Mouse (Mus musculus) neural tube, embryonic 15.5 days (tissue): ENCODE results near the gene Tktl1. TPM values are rescaled to one million over a fixed set of nuclear protein-coding genes. Genes with fewer than 3 reads are reported as not detected.

ENCODE experiments used
- ATAC-seq: fragments of 200-750 bp; cut with Nextera tagmentation; 2 replicates; pipeline ENCODE4 v1.8.0; 2017; ENCODE audit warnings: mild to moderate bottlenecking, moderate TSS enrichment, moderate library complexity; ENCODE audit not compliant: low FRiP score
- H3K27ac ChIP-seq: fragments of 300-500 bp; sonication (generic); replicated peaks from 2 replicates; pipeline ENCODE4 v1.5.1; 2015; ENCODE audit warnings: mild to moderate bottlenecking, inconsistent platforms
- H3K27me3 ChIP-seq: fragments of 300-500 bp; sonication (generic); replicated peaks from 2 replicates; pipeline ENCODE4 v1.6.1; 2015; ENCODE audit warnings: inconsistent platforms
- H3K36me3 ChIP-seq: fragments of 300-500 bp; sonication (generic); 2 replicates; pipeline ENCODE4 v1.6.1; 2015; ENCODE audit warnings: inconsistent platforms
- H3K4me1 ChIP-seq: fragments of 300-500 bp; sonication (generic); 2 replicates; pipeline ENCODE4 v1.6.1; 2015; ENCODE audit warnings: inconsistent platforms
- H3K4me2 ChIP-seq: fragments of 300-500 bp; sonication (generic); 2 replicates; pipeline ENCODE4 v1.6.1; 2015; ENCODE audit warnings: inconsistent platforms, mild to moderate bottlenecking, moderate library complexity
- H3K4me3 ChIP-seq: fragments of 300-500 bp; sonication (generic); replicated peaks from 2 replicates; pipeline ENCODE4 v1.5.1; 2015; ENCODE audit warnings: mild to moderate bottlenecking, inconsistent platforms
- H3K9ac ChIP-seq: fragments of 300-500 bp; sonication (generic); replicated peaks from 2 replicates; pipeline ENCODE4 v1.6.1; 2015; ENCODE audit warnings: mild to moderate bottlenecking, inconsistent platforms
- H3K9me3 ChIP-seq: fragments of 300-500 bp; sonication (generic); replicated peaks from 2 replicates; pipeline ENCODE4 v1.6.1; 2016; ENCODE audit warnings: inconsistent platforms
- WGBS: fragments of 180-500 bp; shearing (Covaris S2); methylation state at CpG from one replicate; pipeline ENCODE4 v1.1.7; 2015; ENCODE audit warnings: mixed read lengths; 5-methylcytosine and 5-hydroxymethylcytosine counted together
- polyA plus RNA-seq: library from polyadenylated mRNA; unstranded; fragments of >200 nt; fragmentation: Nextera tagmentation; extraction: Ambion mirVana; gene quantifications from 2 replicates; pipeline ENCODE4 v1.2.1, GENCODE M21; 2015

Tktl1 gene
- polyA plus RNA-seq, 1 experiment from 2014 or later, result 0.08 TPM

- Histone ChIP-seq H3K4me1 (peaks cover 15% of the 10 kb centered on the region), H3K36me3 (peaks cover 30% of the 10 kb centered on the region), H3K4me2 (peak overlapping the region; percentile 60), H3K27me3 (no peaks in the 10 kb centered on the region), H3K9ac (peak overlapping the region; percentile 65), H3K27ac (peak overlapping the region; percentile 89), H3K4me3 (peak overlapping the region; percentile 54), H3K9me3 (no peaks in the 10 kb centered on the region)
- WGBS, result 36% methylated on average over 3 of the region's 3 CpGs
- peak; percentile 18 for ATAC-seq
Measured at GRCm38 (mm10) chrX:74244614-74245083, 67.6 kb downstream of the Tktl1 start.

GRCm38 (mm10) chrX:74245107-74245506 lies 68.0 kb downstream of the Tktl1 start:
- Histone ChIP-seq H3K4me2 (peak overlapping the region; percentile 60), H3K27ac (peak overlapping the region; percentile 89), H3K9ac (peak overlapping the region; percentile 65), H3K27me3 (no peaks in the 10 kb centered on the region), H3K4me1 (peaks cover 15% of the 10 kb centered on the region), H3K4me3 (peak overlapping the region; percentile 54), H3K36me3 (peaks cover 25% of the 10 kb centered on the region), H3K9me3 (no peaks in the 10 kb centered on the region)
- no peak for ATAC-seq
- WGBS, result 32% methylated on average over 1 of the region's 1 CpGs

- 23% methylated on average over 17 of the region's 21 CpGs for WGBS
- peak overlapping the region; percentile 89 for H3K27ac ChIP-seq
- H3K36me3 ChIP-seq, result peaks cover 19% of the 10 kb centered on the region
- peak overlapping the region; percentile 65 for H3K9ac ChIP-seq
- peak; percentile 60 for ATAC-seq
- H3K4me1 ChIP-seq, result peaks cover 15% of the 10 kb centered on the region
- no peaks in the 10 kb centered on the region for H3K27me3 ChIP-seq
- H3K9me3 ChIP-seq, result no peaks in the 10 kb centered on the region
- H3K4me3 ChIP-seq, result peak overlapping the region; percentile 54
- H3K4me2 ChIP-seq, result peak overlapping the region; percentile 60
Measured at GRCm38 (mm10) chrX:74245687-74246086, 68.6 kb downstream of the Tktl1 start.

- H3K4me1 ChIP-seq, result peaks cover 15% of the 10 kb centered on the region
- H3K9me3 ChIP-seq, result no peaks in the 10 kb centered on the region
- peaks cover 14% of the 10 kb centered on the region for H3K36me3 ChIP-seq
- peak overlapping the region; percentile 89 for H3K27ac ChIP-seq
- peak overlapping the region; percentile 54 for H3K4me3 ChIP-seq
- H3K4me2 ChIP-seq, result peak overlapping the region; percentile 60
- 20% methylated on average over 38 of the region's 38 CpGs for WGBS
- H3K27me3 ChIP-seq, result no peaks in the 10 kb centered on the region
- peak overlapping the region; percentile 65 for H3K9ac ChIP-seq
- ATAC-seq, result peak; percentile 91
Measured at GRCm38 (mm10) chrX:74246213-74246681, 69.2 kb downstream of the Tktl1 start.

GRCm38 (mm10) chrX:74246693-74247092 lies 69.6 kb downstream of the Tktl1 start:
- Histone ChIP-seq H3K9ac (peak overlapping the region; percentile 41), H3K4me1 (peaks cover 15% of the 10 kb centered on the region), H3K4me3 (peak overlapping the region; percentile 54), H3K36me3 (peaks cover 10% of the 10 kb centered on the region), H3K27ac (peak overlapping the region; percentile 73; the same call in 1 of the 2 replicates), H3K4me2 (peak overlapping the region; percentile 60), H3K27me3 (no peaks in the 10 kb centered on the region), H3K9me3 (no peaks in the 10 kb centered on the region)
- peak; percentile 17; the same call in 1 of the 2 replicates for ATAC-seq
- 35% methylated on average over 14 of the region's 15 CpGs for WGBS

GRCm38 (mm10) chrX:74248651-74249050 lies 71.6 kb downstream of the Tktl1 start:
- no peaks in the 10 kb centered on the region for H3K27me3 ChIP-seq
- H3K4me1 ChIP-seq, result peaks cover 11% of the 10 kb centered on the region
- H3K27ac ChIP-seq, result no peak overlapping the region; the same call in 1 of the 2 replicates
- no peaks in the 10 kb centered on the region for H3K36me3 ChIP-seq
- peak overlapping the region; percentile 64 for H3K4me2 ChIP-seq
- 27% methylated on average over 3 of the region's 3 CpGs for WGBS
- H3K9ac ChIP-seq, result no peak overlapping the region
- H3K4me3 ChIP-seq, result 0 out of 2 replicates have a peak overlapping the region, but pooled peaks have one; percentile 44
- H3K9me3 ChIP-seq, result no peaks in the 10 kb centered on the region
- no peak for ATAC-seq

- Histone ChIP-seq H3K4me1 (peaks cover 5% of the 10 kb centered on the region; the same call in 1 of the 2 replicates), H3K27me3 (no peaks in the 10 kb centered on the region), H3K4me3 (peak within 1 kb of the TSS; percentile 44), H3K4me2 (peak within 1 kb of the TSS; percentile 64), H3K27ac (peak within 1 kb of the TSS; percentile 60), H3K9me3 (no peaks in the 10 kb centered on the region), H3K9ac (peak within 1 kb of the TSS; percentile 49), H3K36me3 (no peaks in the 10 kb centered on the region)
- 24% methylated on average over 38 of the region's 38 CpGs for WGBS
- no peak for ATAC-seq
Measured at GRCm38 (mm10) chrX:74249615-74250014, 72.6 kb downstream of the Tktl1 start, which contains the start of gene Flna. TSS of gene Flna (minus strand) at chrX:74249820.

GRCm38 (mm10) chrX:74254153-74254887 lies 77.3 kb downstream of the Tktl1 start, which contains the start of gene Emd:
TSS of gene Emd (plus strand) at chrX:74254687.
- Histone ChIP-seq H3K9ac (peak within 1 kb of the TSS; percentile 70), H3K4me1 (peaks cover 6% of the 10 kb centered on the region), H3K4me2 (peak within 1 kb of the TSS; percentile 64), H3K36me3 (0 out of 2 replicates have a peak, but pooled peaks cover 2% of the 10 kb centered on the region), H3K27me3 (no peaks in the 10 kb centered on the region), H3K27ac (peak within 1 kb of the TSS; percentile 88), H3K9me3 (no peaks in the 10 kb centered on the region), H3K4me3 (peak within 1 kb of the TSS; percentile 56)
- 29% methylated on average over 39 of the region's 39 CpGs for WGBS
- peak; percentile 96 for ATAC-seq

- Histone ChIP-seq H3K9ac (peak overlapping the region; percentile 70), H3K9me3 (no peaks in the 10 kb centered on the region), H3K27ac (peak overlapping the region; percentile 88), H3K4me2 (peak overlapping the region; percentile 64), H3K4me3 (peak overlapping the region; percentile 56), H3K27me3 (no peaks in the 10 kb centered on the region), H3K4me1 (peaks cover 6% of the 10 kb centered on the region), H3K36me3 (0 out of 2 replicates have a peak, but pooled peaks cover 2% of the 10 kb centered on the region)
- WGBS, result 24% methylated on average over 31 of the region's 31 CpGs
- ATAC-seq, result peak; percentile 65; the same call in 1 of the 2 replicates
Measured at GRCm38 (mm10) chrX:74254888-74255565, 78.0 kb downstream of the Tktl1 start.

GRCm38 (mm10) chrX:74257746-74258145 lies 80.7 kb downstream of the Tktl1 start:
- Histone ChIP-seq H3K9ac (no peak overlapping the region), H3K4me2 (no peak overlapping the region), H3K27ac (no peak overlapping the region), H3K9me3 (no peaks in the 10 kb centered on the region), H3K27me3 (no peaks in the 10 kb centered on the region), H3K4me1 (peaks cover 6% of the 10 kb centered on the region), H3K36me3 (0 out of 2 replicates have a peak, but pooled peaks cover 4% of the 10 kb centered on the region), H3K4me3 (no peak overlapping the region)
- no peak for ATAC-seq
- WGBS, result 96% methylated on average over 3 of the region's 3 CpGs
